Mouse (Mus musculus) embryo, embryonic 9.5 days (tissue): ENCODE data around the gene Npepl1.
A peak's percentile ranks its signal among the peaks of the same experiment; 100 is the strongest.

ENCODE experiments used
- DNase-seq: peaks from one replicate; pipeline ENCODE4 v3.0.0-alpha.2; 2017; ENCODE audit errors: extremely low spot score

Npepl1 gene

GRCm38 (mm10) chr2:174109991-174110782 lies at the start of gene Npepl1:
Gene Npepl1 (plus strand): TSS chr2:174110349.
- peak; percentile 69 for DNase-seq

DNA sequence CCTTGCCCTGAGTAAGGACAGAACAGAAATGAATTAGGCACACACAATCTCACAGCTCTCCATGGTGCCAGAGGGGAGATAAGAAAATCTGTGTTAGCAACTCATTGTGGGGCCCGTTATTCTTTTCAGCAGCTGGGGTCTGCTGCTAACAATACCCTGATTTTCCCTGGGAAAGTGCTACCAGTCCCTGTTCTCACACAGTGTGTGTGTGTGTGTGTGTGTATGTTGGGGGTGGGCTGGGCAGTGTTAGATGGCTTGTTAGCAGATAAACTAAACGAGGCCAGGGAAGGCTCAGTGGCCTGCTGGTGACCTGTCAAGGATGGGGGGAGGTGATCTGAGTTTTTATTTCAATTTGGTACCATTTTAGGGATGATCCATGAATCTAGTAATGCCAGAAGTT lies 48.9 kb upstream of the Npepl1 start:
- no peak for DNase-seq

DNA sequence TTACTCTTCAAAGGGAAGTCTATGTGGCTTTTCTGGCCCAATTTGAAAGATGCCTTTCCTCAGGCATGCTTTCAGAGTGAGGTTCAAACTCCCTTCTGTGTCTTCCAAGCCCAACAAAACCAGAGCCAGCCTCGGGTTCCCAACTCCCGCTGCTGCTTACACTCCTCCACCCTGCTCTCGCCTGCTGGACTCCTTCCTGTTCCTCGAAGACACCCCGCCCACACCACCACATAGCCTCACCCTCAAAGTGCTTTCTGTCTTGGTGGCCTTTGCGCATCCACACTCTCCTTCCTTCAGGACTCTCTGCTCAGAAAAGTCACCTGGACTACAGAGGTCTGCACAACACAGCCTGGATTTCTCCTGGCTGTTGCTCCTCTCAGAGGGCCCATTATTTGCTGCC lies 47.1 kb upstream of the Npepl1 start:
- DNase-seq = no peak

GRCm38 (mm10) chr2:174063527-174064211 lies 46.5 kb upstream of the Npepl1 start:
- no peak for DNase-seq

DNA sequence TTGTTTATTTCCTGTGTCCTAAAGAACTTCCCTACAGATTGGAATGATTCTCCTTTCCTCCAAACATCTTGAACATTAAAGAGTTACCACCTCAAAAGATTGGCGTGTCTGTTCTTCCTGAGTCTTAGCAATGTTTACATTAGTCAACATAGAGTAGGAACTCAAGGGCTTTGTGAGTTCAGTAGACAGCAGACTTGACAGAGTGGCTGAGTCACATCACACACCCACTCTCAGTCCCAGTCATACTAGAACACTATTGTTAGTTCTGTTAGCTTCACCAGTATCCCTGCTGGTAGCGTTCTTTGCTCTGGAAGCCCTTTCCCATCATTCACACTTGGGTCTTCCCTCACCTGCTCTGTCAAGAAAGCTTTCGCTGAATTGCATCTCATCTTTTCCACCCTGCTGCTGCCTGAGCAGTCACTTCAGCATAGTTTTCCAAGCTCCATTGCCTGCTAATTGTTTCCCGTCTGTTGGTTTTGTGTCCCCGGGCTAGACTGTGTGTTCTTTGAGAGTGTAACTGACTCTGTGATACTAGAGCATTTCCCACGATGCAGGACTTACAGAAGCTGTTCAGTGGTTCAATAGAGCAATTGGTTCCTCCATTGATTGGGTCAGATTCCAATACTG lies 42.2 kb upstream of the Npepl1 start:
- no peak for DNase-seq

DNA sequence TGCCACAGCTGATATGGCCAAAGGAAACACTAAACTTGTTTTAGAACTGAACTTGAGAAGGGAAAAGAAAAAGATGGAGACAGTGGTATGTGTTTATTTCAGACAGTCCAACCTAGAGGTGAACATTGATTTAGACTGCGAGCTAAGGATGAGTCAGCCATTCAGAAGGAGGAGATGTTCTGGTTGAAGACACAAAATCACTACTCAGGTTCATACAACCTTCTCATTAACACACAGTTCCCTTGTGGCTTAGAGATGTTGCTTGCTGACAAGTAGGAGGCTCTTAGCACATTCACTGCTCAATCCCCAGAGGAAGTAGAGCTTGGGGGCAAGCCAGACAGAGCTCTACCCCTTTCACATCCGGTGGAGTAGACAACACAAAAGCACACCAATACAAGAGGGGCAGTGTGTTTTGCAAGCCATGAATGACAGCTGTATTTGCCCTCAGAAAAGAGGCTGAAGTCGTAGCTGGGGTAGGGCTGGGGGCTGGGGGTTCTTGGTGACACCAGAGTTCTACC lies 40.6 kb upstream of the Npepl1 start:
- DNase-seq = no peak

GRCm38 (mm10) chr2:174071406-174071805 lies 38.7 kb upstream of the Npepl1 start:
- no peak for DNase-seq

GRCm38 (mm10) chr2:174073156-174073790 lies 36.9 kb upstream of the Npepl1 start:
- no peak for DNase-seq

DNA sequence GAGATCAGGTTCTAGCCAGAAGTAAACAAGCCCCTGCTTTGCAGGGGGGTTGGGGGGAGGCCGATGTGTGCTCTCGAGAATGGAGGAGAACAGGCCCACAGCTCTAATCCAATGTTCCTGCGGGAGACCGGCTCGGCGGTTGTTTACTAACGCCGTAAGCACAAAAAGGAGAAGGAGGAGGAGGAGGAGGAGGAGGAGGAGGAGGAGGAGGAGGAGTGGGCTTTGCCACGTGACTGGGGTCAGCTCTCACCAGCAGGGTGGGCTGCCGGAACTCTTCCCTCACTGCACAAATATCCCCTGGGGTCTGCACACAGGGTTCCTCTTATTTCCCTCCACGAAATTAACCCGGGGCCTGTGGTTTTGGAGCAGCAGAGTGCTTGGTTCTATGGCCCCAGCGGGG lies 35.5 kb upstream of the Npepl1 start:
- DNase-seq = peak; percentile 82

DNA sequence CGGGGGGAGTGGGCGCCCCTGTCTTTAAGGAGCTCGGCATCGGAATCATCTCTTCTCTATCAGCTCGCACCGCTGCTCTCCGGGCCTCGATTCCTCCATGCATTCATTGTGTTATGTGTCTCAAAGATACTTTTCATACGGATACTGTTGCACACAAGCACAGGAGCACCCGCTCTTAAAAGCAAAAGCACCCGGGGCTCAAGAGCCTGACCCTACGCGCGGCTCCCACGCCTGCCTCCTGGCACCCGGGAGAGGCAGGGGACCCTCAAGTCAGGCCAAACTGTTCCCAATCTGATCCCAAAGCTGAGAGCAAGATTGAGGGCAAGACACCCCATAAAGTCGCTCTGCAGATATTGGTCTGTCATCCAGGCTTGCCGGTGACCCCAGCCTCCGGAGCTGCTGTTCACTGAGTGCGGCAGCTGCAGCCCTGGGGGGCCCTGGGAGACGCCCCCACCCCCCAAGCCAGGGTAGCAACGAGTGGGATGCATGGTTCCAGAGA lies 35.0 kb upstream of the Npepl1 start:
- DNase-seq = no peak

DNA sequence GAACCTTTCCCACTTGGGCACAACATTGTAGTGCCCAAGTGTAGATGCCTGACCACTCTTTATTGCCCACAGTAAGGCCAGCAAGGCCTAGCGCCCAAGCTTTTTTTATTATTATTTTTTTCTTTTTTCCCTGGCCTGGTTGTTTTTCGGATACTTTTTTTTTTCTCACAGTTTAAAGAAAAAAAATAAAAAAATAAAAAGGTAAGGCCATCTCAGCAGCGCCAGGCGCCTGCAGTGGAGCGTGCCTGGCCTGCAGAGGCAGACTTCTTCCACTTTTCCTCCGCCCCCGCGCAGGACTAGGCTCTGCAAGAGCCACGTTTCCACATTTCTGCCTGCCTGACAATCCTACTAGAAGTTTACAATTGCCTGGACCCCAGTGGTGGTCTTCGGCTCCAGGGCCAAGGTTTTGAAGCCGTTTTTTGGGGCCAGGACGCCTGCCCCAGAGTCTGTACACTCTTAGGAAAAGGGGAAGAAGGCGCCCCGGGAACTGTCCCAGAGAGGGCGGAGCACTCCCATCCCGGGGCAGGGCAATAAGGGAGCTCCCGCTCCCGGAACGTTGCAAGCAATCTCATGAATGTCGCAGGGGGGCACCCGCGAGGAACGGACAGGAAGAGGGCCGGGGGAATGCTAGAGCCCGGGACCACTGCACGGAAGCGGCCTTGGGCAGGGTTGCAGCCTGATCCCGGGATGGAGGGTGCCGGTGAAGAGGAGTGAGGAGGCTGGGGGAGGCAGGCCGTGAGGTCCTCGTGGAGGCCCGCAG lies 34.3 kb upstream of the Npepl1 start, which contains the start of gene Stx16:
Stx16 (plus strand) TSS at position 636 of the 760 bp plus-strand sequence.
- peak; percentile 97 for DNase-seq

DNA sequence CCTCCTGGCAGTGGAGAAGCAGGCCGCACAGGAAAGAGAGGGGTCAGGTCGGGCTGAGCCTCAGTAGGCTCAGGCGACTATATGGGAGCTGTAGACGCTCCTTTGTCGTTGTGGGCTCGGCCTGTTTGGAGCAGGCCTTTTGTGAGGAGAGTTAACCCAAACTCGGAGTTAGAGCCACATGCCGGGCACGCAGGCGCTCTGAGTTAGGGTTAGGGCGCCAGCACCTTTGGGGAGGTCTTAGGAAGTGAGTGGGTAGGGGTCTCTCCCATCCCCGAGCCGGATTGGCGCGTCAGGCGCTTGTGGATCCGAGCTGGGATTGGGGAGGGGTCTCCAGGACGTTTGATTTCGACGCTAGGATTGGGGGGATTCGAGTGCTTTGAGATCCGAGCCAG lies 33.7 kb upstream of the Npepl1 start:
- no peak for DNase-seq

- peak; percentile 57 for DNase-seq
These were observed 33.0 kb upstream of the Npepl1 start for GRCm38 (mm10) chr2:174077004-174077695.

- DNase-seq = peak; percentile 24
These were observed 32.3 kb upstream of the Npepl1 start for GRCm38 (mm10) chr2:174077776-174078338.

DNA sequence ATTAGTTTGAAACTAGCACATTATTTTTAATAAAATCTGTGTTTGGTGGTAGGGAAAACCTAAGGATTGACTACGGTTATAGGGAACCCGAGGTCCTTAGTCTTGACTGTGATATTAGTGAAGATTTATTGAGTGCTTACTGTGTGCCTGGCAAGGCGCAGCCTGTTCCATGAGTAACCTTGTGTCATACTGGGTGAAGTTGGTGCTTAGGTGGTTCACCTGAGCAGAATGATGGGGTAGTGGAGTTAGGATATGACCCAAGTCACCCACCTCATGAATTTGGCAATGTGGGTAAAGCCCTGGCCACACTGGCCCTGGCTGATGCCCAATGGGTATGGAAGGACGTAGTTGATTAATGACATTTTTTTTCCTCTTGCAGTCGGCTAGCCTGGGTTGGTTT lies 28.3 kb upstream of the Npepl1 start:
- DNase-seq = no peak

GRCm38 (mm10) chr2:174082380-174082918 lies 27.7 kb upstream of the Npepl1 start:
- DNase-seq = no peak

- DNase-seq = no peak
These were observed 15.1 kb upstream of the Npepl1 start for GRCm38 (mm10) chr2:174095086-174095485.

GRCm38 (mm10) chr2:174102399-174102798 lies 7.8 kb upstream of the Npepl1 start:
- no peak for DNase-seq

- DNase-seq = no peak
These were observed 6.6 kb upstream of the Npepl1 start for GRCm38 (mm10) chr2:174103527-174103926.

- DNase-seq = no peak
These were observed 2.8 kb upstream of the Npepl1 start for GRCm38 (mm10) chr2:174107375-174107774.
